Mouse (Mus musculus) spleen, adult 18-20 months (tissue): ENCODE data around the gene Tulp2.
A peak's percentile ranks its signal among the peaks of the same experiment; 100 is the strongest.
"Not testable (repeated sequence)": the region's sequence is repeated elsewhere in the genome, so short reads cannot be mapped to it uniquely, and the experiment has no call there.

ENCODE experiments used
- DNase-seq, 2 experiments: peaks; one replicate each; pipeline ENCODE4 v3.0.0; 2022; ENCODE audit warnings: mixed read lengths in 2 of 2

The Tulp2 gene

DNA sequence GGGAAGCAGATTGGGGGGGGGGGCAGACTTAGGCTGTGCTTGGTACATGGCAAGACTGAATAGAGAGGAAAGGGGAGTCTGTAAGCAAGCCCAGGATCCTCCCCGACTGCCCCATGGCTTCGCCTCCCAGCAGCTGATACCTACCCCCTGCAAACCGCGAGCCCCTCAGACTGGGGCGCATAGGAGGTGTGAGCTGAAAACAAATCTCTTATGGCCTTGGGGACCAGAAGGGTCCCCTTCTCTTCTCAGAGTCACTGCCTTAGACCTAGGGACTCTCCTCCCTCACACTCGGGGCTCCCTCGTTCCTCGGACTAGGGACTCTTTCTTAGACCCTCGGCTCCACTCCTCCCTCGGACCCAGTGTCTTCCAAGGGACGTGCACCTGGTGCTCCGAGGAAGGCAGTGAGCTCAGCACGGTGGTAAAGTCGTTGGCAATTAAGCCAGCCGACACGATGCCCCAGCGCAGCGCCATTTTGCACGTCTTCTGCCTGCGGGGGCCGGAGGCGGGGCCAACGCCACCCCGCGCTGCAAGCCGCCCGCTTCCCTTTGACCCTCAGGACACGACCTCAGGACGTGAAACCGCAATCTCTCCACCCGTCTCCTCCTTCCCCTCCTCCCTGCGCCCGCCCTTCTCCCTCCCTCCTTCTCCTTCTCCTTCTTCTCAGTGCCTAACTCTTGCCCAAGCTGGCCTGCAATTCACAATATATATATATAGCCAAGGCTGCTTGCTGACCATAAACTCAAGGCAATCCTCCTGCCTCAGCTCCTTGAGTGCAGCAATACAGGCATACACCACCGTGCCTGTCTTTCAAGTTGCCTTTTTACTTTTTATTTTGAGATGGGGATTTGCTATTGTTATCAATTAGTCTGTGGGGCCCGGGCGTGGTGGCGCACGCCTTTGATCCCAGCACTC is 6.9 kb downstream of the Tulp2 start, which contains the start of gene Dhdh:
Dhdh (minus strand) TSS at position 513 of the 912 bp plus-strand sequence.
- peak; percentile 47 to 58 for DNase-seq

DNA sequence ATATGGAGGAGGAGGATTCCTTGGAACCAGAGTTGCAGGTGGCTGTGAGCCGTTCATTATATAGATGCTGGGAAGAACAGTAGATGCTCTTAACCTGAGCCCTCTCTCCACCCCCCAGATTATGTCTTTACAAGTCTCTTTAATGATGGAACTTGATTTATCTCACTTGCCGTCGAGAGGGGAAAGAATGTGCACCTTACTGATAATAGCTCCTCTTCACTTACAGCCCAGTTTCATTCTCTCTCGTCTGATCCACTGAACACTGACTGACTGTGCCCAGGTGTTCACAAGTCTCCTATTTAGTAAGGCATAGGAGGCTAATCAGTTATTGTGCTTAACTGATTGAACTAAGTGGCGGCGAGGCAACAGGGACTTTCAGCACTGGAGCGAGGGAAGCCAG is 7.9 kb downstream of the Tulp2 start:
- no peak for DNase-seq

DNA sequence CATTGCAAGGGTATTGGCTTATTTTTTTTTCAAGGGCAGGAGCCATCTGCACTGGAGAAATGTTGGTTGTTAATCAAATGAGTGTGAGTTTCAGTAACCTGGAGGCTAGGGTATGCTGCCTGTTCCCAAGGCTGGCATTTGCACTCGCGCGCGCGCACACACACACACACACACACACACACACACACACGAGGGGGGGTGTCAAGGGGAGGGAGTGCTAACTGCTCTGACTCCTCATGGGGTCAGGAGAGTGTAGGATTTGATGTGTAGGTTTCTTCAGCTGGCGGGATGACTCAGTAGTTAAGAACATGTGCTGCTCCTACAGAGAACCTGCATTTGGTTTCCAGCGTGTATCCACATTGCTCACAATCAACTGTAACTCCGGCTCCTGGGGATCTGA is 9.1 kb downstream of the Tulp2 start:
- no peak for DNase-seq

DNA sequence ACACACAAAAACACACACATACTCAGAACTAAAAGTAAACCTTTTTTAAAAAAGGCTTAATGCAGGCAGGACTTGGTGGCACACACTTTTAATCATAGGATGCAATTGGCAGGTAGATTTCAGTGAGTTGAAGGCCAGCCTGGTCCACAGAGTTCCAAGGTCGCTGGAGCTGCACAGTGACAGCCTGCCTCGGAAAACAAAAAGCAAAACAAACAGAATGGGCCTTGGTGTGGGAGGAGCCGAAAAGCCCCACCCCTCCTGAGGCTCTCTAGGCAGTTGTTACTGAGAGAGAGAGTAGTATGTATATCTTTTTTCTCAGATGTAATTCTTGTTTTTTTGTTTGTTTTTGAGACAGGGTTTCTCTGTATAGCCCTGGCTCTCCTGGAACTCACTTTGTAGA is 9.6 kb downstream of the Tulp2 start:
- no peak for DNase-seq

DNA sequence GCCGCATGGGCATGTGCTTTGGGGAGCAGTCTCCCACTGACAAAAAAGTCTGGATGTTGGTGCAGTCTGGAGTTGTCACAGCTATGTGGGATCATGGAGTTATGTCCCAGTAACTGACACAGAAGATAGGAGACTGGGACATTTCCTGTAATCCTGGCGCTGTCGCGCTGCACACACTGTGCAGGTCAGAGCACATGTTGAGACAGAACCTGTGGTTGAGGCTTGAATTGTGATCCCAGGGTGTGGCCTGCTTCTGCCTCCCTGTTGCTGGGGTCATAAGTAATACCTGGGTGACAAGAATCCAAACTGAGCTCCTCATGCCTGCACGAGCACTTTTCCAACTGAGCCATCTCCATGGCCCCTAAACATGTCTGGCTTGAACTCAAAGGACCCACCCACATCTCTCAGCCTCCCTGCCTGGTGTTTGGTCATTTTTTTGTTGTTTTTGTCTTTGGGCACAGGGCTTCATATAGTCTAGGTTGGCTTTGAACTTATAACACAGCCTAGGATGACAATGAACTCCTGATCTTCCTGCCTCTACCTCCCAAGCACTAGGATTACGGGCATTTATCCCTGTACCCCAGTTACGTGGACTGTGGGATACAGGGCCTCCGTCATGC is 10.7 kb downstream of the Tulp2 start:
- no peak for DNase-seq

DNA sequence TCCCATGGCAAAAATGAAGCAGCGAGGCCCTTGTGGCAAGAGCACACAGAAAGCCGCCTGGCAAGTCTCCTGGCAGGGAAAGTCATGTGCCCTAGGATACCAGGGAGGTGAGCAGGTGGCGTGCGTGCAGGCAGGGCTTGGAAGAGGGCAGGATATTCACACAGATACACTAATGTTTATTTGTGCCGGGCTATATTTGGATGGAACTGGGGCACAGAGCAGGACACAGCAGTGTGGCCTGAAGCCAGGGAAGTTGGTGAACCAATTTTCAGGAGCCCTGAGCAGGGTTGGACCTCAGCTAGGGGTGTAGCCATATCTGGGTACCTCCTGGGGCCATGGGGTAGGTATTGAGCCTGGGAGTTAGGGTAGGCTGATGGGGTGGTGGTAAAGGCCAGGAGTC is 11.3 kb downstream of the Tulp2 start:
- DNase-seq, result no peak

DNA sequence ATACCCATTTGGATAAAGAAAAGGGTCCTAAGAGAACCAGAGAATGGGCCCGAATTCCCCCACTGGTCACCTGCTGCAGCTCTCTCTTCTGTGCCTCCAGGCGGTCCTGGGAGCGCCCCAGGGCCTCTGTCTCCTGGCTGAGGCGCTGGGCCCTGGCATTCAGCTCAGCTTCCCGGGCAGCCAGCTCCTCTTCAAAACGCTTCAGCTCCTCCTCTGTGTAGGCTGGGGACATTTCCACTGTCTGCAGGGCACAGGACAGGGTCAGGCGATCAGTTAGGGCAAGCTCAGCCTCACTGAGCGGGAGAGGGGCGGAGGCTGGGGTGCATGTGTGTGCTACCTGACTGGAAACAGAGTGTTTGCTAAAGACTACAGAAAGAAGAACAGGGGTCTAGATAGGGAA is 12.9 kb downstream of the Tulp2 start:
- no peak for DNase-seq

DNA sequence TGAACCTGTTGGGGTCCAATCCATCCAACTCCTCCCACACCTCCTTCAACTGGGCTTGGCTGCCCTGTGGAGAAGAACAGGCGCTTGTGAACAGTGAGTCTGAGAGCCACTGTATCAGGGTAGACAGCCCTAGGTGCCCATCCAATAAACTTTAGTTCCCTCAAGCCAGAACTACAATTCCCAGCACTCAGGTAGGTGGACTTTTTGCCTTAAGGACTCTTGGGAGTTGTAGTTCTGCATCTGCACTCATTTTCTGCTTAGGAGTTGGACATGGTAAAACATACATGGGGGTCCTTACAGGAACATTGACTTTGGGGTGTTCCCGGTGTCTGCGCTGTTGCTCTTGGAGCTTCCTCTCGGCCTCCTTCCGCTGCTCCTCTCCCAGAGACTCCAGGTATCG is 16.8 kb downstream of the Tulp2 start:
- no peak for DNase-seq

DNA sequence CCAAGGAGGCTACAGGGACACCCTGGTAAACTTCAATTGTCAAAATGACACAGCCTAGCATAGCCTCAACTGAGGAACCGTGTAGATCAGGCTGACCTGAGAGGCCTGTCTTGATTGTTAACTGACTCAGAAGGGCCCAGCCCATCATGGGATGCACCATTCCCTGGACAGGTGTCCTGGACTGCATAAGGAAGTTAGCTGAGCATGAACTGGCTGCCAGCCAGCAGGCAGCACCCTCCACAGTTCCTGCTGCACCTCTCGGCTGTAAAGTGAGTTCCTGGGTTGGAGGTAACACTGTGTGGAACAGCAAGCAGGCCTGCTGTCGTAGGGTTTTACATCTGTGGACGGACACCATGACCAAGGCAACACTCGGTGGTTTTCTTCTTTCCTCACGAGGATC is 25.9 kb downstream of the Tulp2 start:
- DNase-seq, result no peak

DNA sequence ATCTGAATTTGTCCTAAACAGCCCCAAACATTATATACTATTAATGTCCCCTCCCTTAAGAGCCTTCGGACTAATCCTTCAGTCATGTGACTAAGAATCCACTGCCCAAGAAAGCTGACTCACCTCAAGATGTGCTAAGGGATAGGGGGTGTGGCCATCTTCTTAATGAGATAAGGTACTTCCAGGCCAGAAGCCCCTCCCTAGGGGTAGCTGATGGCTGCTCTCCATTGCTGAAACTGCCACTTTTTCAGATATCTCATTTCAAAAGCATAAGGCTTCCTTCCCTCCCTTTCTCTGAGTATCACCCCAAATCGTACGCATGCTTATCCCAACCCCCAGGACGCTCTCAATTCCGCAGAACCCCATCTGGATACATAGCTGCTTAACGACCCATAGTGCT is 26.9 kb downstream of the Tulp2 start:
- no peak for DNase-seq

DNA sequence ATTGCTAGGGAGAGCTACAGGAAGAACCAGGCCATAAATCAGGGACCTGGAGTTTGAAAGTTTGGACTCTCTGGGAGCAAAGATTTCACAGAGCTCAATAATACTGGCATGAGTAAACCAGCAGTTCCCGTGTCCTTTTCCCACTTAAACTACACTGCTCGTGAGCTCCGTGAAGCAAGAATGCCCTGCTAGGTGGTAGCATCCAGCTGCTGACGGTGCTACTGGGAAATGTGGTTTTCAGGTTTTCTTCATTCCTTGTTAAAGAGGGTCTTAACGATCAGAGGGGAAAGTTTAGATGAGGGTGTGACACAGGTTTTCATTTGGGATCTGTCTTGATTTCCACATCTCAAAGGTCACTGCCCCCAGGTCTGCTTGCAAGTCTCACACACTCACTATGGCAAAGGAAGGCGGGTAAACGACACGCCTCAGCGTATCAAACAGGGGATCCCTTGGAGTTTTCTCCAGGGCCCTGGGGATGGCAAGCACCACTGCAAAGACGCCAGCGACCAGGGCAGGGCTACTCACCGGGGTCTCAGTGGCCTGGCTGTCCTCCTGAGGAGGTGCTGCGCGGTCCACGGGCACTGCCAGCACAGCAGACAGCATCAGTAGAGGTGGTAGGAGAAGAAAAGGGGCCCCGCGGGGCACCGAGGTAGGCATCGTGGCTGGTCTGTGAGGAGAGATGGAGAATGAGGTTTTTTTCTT is 27.7 kb downstream of the Tulp2 start:
- DNase-seq, result no peak

DNA sequence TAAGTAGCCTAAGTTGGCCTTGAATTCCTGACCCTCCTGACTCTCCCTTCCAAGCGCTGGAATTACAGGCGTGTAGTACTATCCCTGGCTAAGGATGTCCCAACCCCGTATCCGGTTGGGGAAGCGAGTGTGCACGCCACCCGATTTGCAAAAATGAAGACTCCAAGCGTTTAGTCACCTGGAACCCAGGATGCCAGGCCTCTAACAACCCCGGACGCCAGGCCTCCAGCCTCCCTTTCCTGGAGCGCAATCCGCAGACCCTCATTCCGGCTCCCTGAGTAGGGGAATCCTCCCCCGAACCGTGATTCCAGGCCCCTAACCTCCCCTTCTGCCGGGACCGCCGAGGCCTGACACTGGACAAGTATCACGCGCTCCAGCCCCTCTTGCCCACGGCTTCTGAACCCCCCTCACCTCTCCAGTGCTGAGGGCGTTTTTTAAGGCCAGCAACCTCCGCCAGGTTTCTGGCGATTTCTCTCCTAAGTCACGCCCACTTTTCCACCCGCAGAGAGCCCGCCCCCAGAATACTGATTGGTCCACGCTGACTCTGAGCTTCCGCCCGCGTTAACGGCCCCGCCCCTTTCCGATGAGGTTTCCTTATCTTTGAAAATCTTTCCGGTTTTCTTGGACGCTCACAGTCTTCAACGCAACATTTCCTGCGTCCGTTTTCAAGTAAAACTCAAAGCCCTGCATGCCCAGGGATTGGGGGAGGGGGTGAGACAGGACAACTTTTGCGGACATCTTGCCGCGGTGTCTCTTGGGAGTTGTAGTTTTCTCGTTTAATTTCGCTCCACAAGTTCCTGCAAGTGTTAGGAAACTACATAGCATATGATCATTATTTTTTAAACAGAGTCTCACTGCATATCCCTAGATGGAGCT is 28.5 kb downstream of the Tulp2 start, which contains the start of gene Nucb1:
Nucb1 (minus strand) TSS at position 495 of the 876 bp plus-strand sequence.
- DNase-seq, result peak; percentile 86 to 90

DNA sequence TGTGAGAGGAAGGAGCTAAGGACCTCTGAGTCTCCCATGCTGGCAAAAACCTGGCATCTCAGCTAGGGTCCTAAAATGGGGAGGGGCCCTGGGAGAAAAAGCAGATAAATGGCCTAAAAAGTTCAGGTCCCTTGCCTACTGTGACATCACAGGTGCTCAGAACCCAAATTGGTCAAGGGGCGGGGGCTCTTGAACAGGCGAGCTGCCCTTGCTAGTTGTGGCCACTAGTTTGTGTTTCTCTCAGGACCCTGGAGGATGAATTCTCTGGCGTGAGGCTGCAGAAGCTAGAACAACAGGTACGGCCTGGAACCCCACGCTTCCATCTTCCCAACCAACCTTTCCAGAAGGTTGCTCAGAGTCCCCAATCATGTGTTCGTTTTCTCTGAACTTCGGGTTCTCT is 32.7 kb downstream of the Tulp2 start:
- DNase-seq, result no peak

DNA sequence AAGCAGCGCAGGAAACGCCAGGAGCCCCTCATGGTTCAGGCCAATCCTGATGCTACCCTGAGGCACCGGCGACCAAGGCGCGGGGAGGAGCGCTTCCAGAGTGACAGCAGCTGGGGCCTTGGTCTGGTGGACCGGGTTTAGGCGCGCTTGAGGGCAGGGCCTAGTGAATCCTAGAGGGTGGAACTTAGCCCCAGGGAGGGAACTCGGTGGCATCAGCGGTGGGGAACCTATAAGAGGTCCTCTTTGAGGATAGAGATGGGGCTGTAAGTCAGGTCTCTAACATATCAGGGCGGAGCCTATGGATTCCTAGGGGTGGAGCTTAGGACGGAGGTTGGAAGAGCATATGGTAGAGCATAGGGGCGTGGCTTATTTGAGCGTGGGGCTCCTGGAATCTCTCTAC is 33.8 kb downstream of the Tulp2 start:
- DNase-seq, result no peak

DNA sequence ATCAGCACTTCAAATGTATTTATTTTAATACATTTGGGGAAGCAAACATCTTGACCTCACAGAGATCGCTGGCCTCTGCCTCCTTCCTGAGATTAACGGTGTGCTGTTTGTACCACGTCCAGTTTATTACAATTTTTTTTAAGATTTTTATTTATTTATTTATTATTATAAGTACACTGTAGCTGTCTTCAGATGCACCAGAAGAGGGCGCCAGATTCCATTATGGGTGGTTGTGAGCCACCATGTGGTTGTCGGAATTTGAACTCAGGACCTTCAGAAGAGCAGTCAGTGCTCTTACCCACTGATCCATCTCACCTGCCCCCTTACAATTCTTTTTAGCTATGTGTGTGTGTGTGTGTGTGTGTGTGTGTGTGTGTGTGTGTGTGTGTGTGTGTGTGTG is 35.2 kb downstream of the Tulp2 start:
- DNase-seq, result not testable (repeated sequence)

DNA sequence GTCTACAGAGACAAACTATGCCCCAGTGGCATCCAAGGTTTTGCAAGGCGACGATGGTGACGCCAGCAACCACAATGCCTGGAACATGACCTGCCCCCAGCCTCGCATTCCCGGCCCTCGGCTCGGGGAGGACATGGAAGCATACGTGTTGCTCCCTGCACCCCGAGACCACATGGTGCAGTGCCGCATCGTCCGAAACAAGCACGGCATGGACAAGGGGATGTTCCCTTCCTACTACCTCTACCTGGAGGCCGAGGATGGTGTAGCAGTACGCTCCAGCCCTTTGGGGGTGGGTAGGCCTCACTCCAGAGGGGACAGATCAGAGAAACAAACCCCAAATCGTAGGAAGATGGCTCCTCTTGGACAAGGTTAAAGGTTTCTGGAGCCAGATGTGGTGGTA is 36.9 kb downstream of the Tulp2 start:
- no peak for DNase-seq

DNA sequence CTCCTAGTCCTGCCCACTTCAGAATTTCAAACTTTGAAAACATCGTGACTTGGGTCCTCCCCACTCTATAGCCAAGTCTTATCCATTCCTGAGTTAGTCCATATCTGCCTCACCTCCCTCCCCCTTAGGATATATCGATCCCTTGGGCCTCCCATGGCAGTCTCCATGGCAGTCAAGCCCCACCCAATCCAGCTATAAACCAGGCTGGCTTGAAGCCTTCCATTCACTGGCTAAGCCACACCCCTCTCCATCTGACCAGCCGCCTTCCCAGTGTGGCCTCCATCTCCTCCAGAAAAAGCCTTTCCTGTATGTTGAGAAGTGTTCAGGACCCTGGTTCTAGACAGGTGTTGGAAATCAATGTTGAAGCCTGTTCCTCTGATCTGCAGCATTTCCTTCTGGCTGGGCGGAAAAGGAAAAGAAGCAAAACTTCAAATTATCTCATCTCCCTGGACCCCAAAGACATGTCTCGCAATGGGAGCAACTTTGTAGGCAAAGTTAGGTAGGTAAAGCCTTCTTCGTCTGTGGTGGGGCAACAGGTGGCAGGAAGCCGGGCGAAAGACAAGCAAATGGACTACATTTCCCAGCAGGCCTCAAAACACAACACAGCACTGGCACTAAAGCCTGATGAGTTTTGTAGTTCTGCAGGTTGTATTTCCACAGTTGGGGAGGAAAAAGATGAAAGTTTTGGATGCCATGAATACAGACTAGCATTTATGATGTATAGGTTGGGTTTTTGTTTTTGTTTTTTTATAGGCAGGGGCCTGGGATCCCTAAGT is 37.9 kb downstream of the Tulp2 start:
- no peak for DNase-seq

DNA sequence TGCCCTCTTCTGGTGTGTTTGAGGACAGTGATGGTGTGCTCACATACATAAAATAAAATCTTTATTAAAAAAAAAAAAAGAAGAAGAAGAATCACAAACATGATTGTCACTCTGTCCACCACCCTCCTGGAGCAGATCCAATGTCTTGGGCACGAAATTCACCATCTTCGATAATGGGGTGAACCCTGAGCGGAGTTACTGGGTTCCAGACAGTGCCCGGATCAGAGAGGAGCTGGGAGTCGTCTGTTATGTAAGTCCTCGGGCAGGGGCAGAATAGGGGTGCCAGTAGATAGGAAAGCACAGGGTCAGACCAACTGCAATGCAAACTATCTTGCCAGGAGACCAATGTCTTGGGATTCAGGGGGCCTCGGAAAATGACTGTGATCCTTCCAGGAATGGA is 38.9 kb downstream of the Tulp2 start:
- DNase-seq, result no peak

DNA sequence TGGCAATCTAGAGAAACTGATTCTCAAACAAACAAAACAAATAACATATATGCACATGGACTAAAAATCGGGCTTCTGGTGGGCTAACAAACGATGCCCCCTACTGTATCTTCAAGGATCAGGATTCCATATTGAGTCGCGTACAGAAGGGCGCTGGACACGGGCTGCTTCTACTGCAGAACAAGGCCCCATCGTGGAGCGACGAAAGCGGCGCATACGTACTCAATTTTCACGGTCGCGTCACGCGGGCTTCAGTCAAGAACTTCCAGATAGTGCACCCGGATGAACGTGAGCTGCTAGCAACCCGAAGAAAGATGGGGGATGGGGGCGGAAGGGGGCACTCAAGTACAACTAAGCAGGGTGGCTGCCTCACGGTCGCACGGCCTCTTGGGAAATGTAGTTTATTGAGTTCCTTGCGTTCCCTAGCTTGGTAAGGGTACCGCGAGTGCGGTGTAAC is 40.1 kb downstream of the Tulp2 start:
- DNase-seq, result peak; percentile 82 to 83

DNA sequence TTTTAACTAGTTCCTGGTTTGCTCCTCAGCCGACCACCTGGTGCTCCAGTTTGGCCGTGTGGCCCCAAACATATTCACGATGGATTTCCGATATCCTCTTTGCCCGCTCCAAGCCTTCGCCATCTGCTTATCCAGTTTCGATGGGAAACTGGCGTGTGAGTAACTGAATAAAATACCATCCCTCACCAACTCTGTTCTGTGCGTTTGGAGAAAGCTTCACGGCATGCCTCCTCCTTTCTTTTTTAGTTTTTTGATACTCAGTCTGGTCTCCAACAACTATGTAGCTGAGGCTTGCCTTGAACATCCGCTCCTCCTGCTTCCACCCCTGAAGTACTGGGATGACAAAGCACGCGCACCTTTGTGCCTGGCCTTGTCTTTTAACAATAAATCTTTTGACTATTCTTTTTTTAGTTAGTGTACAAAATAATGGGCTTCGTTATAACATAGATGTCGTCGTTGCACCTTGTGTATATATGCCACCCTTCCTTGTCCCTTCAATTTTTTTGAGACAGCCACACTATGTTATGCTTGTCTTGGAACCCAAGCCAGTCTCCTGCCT is 40.6 kb downstream of the Tulp2 start:
- DNase-seq, result no peak

DNA sequence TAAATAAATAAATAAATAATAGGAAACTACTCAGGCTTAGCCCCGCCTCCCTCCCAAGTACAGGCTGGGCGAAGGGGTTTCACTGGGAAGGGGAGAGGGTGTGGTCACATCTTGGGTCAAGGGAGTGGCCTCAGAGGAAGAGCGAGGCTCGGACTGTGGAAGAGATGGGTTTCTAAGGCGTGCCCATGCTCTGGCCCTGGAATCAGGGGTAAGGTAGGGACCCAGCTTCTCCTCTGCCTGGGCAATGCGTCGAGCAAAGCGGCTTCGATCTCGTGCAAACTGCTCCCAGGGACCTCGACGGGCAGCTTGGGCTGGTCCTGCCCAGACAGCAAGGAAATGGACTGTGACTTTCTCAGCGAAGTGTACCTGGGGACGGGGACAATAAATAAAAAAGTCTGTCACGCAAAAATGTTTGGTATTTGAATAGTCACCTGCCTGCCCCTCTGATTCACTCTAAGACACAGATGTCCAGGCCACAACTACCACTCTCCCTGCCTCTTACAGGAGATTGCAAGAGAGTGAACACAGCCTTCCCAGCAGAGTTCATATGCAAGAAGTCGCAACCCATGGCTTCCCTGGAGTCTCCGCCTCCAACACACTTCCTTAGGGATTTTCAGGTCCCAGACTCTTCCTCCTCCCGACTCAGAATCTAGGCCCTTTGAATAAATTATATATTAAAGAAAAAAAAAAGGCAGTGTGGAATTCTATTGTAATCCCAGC is 41.4 kb downstream of the Tulp2 start:
- no peak for DNase-seq
